Mouse (Mus musculus) MEL (cell line): Measurements from ENCODE around the gene Thg1l.

ENCODE experiments used
- CHD1 ChIP-seq: IDR thresholded peaks from 2 replicates; pipeline ENCODE4 v1.6.1; 2012; ENCODE audit warnings: low read depth, mild to moderate bottlenecking, inconsistent platforms, low read length, improper control_type of control experiment
- CTCF ChIP-seq, 3 experiments: IDR thresholded peaks in 2 of 3; conservative IDR thresholded peaks in 1 of 3; 2 replicates each; pipeline ENCODE4 v1.5.1; 2011 to 2012; ENCODE audit warnings: low read length in 3 of 3, low read depth in 2 of 3, mild to moderate bottlenecking in 2 of 3, improper control_type of control experiment in 1 of 3, inconsistent platforms in 1 of 3, mixed read lengths in 1 of 3, moderate library complexity in 1 of 3; ENCODE audit not compliant: control insufficient read depth in 1 of 3, insufficient read depth in 1 of 3, poor library complexity in 1 of 3, severe bottlenecking in 1 of 3
- EP300 ChIP-seq, 2 experiments: IDR thresholded peaks; 2 replicates each; pipeline ENCODE4 v1.6.1; 2011; ENCODE audit warnings: improper control_type of control experiment in 2 of 2, low read length in 2 of 2, low read depth in 1 of 2, mild to moderate bottlenecking in 1 of 2
- GATA1 ChIP-seq: IDR thresholded peaks from 2 replicates; pipeline ENCODE4 v1.6.1; 2011; ENCODE audit warnings: low read depth, low read length, improper control_type of control experiment
- MEF2A ChIP-seq: IDR thresholded peaks from 2 replicates; pipeline ENCODE4 v1.6.1; 2014; ENCODE audit warnings: low read depth, mild to moderate bottlenecking, inconsistent platforms, low read length, improper control_type of control experiment; ENCODE audit not compliant: poor library complexity, insufficient replicate concordance, severe bottlenecking; ENCODE audit errors: extremely low read depth
- POLR2A ChIP-seq, 2 experiments: IDR thresholded peaks; 2 replicates each; pipeline ENCODE4 v1.6.1; 2011 to 2012; ENCODE audit warnings: low read length in 2 of 2, mild to moderate bottlenecking in 2 of 2, control low read depth in 1 of 2, improper control_type of control experiment in 1 of 2, low read depth in 1 of 2, moderate library complexity in 1 of 2; ENCODE audit not compliant: control insufficient read depth in 1 of 2, insufficient read depth in 1 of 2, poor library complexity in 1 of 2

GRCm38 (mm10) chr11:45943108-45943705, 12.1 kb downstream of the Thg1l start:
- TF ChIP-seq EP300 (IDR thresholded peaks at IDR 0.05; ENCODE audit: low read depth in 1 of 2, low read length in 2 of 2) (no peak), MEF2A (no peak), POLR2A (IDR thresholded peaks at IDR 0.05; ENCODE audit: control insufficient read depth in 1 of 2, insufficient read depth in 1 of 2, low read depth in 1 of 2, low read length in 2 of 2, poor library complexity in 1 of 2) (no peak), CTCF (IDR thresholded peaks at IDR 0.05 in 2 of 3, conservative IDR thresholded peaks at IDR 0.05 in 1 of 3; ENCODE audit: control insufficient read depth in 1 of 3, insufficient read depth in 1 of 3, low read depth in 2 of 3, low read length in 3 of 3, poor library complexity in 1 of 3, severe bottlenecking in 1 of 3) (no peak), CHD1 (no peak), GATA1 (no peak)
